Mouse (Mus musculus): ENCODE data around the gene Ecm1.
A peak's percentile ranks its signal among the peaks of the same experiment; 100 is the strongest.

Ecm1 gene

DNA sequence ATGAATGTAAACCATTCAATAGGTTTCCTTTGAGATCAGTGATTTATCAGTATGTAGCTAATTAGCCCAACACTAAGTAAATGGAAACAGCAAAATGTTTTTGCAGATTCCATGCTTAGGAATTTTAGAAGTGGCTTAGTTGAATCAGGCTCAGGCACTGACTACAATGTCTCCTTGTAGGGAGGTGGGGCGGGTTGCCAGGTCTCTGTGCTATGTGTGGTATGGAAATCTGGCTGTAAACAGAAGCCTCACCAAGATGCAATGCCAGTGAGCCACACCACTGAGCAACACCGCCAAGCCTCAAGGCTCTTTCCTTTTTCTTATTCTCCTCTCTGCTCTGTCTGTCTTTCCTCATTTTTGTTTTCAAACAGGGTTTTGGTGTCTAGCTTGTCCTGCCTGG lies 10.5 kb downstream of the Ecm1 start:
- DNase-seq (ENCODE audit: low read depth in 2 of 2, low spot score in 2 of 2) = no peak

DNA sequence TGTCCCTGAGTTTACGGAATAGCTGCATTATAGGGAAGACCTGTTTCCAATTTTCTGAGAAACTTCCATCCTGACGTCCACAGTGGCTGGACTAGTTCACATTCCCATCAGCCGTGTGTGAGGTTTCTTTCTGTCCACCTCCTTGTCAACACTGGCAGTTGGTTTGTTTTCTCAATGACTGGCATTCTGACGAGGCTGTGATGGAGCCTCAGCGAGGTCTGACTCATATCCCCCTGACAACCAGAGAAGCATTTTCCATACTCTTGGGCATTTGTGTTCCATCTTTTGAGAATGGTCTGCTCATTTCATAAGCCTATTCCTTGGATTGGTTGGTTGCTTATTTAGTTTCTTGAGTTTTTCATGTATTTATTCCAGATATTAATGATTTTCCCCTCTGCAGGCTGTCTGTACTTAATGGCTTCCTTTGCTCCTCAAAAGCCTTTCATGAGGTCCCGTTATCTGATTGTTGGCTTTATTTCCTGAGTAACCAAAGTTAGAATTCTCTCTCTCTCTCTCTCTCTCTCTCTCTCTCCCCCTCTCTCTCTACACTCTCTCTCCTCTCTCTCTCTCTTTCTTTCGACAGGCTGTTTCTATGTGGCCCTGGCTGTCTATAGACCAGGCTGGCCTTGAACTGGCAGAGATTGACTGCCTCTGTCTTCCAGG lies 12.5 kb downstream of the Ecm1 start:
- no peak for DNase-seq (ENCODE audit: low read depth in 2 of 2, low spot score in 2 of 2)

- DNase-seq (ENCODE audit: low read depth in 2 of 2, low spot score in 2 of 2) = no peak
These were observed 13.5 kb downstream of the Ecm1 start for GRCm38 (mm10) chr3:95725863-95726262.

- peak in 1 of 2 experiments; percentile 25 for DNase-seq (ENCODE audit: low read depth in 2 of 2, low spot score in 2 of 2)
These were observed 17.0 kb downstream of the Ecm1 start for GRCm38 (mm10) chr3:95722386-95722785.

DNA sequence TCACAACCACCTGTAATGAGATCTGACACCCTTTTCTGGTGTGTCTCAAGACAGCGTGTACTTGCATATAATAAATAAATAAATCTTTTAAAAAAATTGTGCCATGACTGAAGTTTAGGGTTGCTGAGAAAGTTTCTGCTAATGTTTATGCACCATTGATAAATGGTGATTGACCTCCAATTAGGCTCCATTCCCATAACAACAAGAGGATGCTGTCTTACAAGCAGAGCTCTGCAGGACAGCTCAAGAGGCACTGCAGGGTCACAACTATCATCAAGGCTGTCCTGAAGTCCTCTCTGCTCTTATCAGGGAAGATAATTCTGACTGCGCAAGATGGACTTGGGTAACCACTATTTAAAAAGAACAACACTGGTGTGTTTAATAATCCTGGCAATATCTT lies 21.2 kb downstream of the Ecm1 start:
- no peak for DNase-seq (ENCODE audit: low read depth in 2 of 2, low spot score in 2 of 2)

DNA sequence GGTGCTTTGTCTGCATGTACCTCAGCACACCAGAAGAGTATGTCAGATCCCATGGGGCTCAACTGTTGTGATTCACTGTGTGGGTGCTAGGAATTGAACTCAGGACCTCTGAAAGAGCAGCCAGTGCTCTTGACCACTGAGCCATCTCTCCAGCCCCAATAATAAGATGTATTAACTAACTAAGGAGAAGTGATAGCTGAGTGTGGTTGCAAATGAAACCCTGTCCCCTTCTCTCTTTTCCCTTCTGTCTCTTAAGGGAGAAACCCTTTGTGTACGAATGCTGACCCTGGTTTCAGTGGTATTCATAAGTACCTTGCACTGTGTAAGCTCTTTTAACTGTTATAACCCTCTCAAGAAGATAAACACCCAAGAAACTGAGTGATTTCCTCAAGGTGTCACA lies 23.3 kb downstream of the Ecm1 start:
- DNase-seq (ENCODE audit: low read depth in 2 of 2, low spot score in 2 of 2) = no peak

GRCm38 (mm10) chr3:95709967-95710366 lies 29.4 kb downstream of the Ecm1 start:
- no peak for DNase-seq (ENCODE audit: low read depth in 2 of 2, low spot score in 2 of 2)

- DNase-seq (ENCODE audit: low read depth in 2 of 2, low spot score in 2 of 2) = peak in 1 of 2 experiments; percentile 20
These were observed 30.3 kb downstream of the Ecm1 start for GRCm38 (mm10) chr3:95709044-95709443.

DNA sequence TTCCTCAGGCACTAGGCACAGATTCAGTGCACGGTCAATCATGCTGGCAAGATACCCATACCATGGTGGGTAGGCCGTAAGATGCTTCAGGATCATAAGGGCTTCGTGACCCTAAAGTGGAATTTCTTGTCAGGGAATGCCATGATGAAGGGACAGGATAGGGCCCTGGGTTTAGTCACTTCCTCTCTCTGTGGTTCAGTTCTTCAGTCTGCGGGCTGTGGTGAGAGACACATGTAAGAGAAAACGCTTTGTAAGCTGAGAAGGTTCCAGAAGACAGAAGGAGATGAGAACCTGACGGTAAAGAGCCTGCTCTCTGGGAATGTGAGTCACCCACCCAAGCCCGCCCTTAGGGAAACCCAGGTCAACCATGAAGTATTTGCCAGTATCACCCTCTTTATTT lies 31.9 kb downstream of the Ecm1 start:
- DNase-seq (ENCODE audit: low read depth in 2 of 2, low spot score in 2 of 2) = peak; percentile 34 to 60

GRCm38 (mm10) chr3:95706273-95706672 lies 33.1 kb downstream of the Ecm1 start:
- DNase-seq (ENCODE audit: low read depth in 2 of 2, low spot score in 2 of 2) = no peak

GRCm38 (mm10) chr3:95704612-95705011 lies 34.8 kb downstream of the Ecm1 start:
- DNase-seq (ENCODE audit: low read depth in 2 of 2, low spot score in 2 of 2) = no peak

DNA sequence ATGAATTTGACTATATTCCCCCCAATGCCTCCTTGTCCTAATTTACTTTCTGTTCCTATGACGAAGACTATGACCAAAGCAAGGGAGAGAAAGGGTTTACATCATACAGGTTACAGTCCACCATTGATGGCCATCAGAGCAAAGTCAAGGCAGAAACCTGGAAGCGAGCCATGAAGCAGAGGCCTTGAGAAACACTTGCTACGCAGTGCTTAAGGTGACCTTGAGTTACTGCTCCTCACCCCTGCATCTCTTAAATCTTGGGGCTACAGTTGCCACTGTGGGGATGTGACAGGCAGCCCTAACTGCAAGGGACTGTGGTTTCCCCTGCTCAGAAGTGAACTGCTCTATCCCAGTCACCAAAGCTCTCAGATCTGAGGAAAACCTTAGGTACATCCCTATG lies 36.1 kb downstream of the Ecm1 start:
- no peak for DNase-seq (ENCODE audit: low read depth in 2 of 2, low spot score in 2 of 2)

GRCm38 (mm10) chr3:95701877-95702540 lies 37.4 kb downstream of the Ecm1 start:
- no peak for DNase-seq (ENCODE audit: low read depth in 2 of 2, low spot score in 2 of 2)

- no peak for DNase-seq (ENCODE audit: low read depth in 2 of 2, low spot score in 2 of 2)
These were observed 38.3 kb downstream of the Ecm1 start for GRCm38 (mm10) chr3:95701085-95701484.

DNA sequence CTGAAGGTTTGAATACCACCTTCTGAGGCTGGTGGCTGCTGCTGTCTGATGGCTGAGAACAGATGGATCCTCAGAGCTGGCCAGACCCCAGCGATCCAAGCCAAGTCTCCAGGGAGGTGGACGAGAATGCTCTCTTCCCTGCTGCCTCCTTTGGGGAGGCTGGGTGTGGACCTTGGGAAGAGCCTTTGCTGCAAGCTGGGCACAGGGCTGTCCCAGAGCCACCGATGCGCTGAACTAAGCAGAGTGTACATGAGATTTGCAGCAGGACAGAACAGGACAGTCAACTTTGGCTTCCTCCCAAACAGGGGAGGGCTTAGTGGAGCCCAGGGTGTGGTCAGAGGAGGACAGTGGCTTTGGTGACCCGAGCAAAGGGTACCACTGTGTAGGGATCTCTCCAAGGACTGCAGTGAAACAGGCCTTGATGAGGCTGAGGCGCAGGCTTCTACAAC lies 39.1 kb downstream of the Ecm1 start:
- no peak for DNase-seq (ENCODE audit: low read depth in 2 of 2, low spot score in 2 of 2)

DNA sequence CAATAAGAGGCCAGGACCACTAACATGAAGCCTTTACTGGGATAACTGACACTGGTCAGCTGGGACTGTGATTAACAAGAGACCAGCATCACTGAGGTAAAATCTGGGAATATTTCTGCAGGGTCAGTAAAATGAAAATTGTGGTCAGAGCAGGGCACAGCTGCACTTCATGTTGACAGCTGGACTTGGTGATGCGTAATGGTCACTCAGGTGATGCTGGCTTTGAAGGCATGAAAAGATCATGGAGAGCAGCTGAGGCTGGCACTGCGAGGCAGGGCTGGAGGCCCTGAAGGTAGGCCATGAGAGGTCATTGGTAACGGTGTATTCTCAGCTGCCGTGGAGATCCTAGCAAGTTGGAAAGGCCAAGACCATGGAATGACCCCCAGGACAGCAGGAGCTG lies 41.1 kb downstream of the Ecm1 start:
- DNase-seq (ENCODE audit: low read depth in 2 of 2, low spot score in 2 of 2) = no peak

- DNase-seq (ENCODE audit: low read depth in 2 of 2, low spot score in 2 of 2) = no peak
These were observed 43.0 kb downstream of the Ecm1 start for GRCm38 (mm10) chr3:95696360-95696759.

- no peak for DNase-seq (ENCODE audit: low read depth in 2 of 2, low spot score in 2 of 2)
These were observed 43.6 kb downstream of the Ecm1 start for GRCm38 (mm10) chr3:95695796-95696195.

GRCm38 (mm10) chr3:95694808-95695703 lies 44.3 kb downstream of the Ecm1 start:
- DNase-seq (ENCODE audit: low read depth in 2 of 2, low spot score in 2 of 2) = no peak

DNA sequence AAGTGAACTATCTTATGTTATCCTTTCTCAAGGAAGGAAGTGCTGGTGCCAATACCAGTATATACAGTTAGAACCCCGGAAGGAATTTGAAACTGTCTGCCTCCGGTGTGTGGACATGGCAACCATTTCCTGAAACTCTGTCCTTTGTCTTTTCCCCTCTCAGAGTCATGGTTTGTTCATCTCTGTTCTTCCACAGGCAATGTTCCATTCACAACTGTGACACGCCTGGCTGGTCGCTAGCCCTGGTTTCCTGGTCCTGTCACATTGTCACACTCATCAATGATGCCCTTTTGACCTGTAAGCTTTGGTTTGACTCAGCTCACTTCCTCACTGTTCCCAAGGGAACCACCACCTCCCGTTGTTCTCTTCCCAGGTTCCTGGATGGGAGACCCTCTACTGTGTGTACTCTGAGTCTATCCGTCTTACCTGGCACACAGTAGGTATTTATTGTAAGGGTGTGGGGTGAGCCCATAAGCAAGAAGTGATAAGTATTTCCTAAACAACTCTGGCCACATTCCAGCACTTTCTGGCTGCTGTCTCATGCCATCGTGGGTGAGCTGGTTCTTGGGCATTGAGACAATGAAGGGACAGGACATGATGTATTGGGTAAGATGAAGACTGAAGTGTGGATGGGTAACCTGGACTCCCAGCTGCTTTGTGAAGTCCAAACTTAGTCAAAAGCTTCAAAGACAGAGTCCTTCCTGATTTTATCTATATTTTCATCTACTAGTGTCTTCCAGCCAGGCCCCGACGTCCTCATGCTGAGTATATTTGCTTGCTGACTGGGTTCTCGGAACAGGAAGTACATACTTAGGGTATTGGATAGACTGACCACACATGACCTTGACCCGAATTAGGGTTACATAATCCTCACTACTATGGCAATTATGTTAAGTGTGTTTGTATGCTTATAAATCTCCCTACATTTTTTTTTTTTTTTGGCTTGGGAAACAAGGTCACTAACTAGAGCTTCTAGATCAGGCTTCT lies 45.3 kb downstream of the Ecm1 start:
- DNase-seq (ENCODE audit: low read depth in 2 of 2, low spot score in 2 of 2) = no peak

DNA sequence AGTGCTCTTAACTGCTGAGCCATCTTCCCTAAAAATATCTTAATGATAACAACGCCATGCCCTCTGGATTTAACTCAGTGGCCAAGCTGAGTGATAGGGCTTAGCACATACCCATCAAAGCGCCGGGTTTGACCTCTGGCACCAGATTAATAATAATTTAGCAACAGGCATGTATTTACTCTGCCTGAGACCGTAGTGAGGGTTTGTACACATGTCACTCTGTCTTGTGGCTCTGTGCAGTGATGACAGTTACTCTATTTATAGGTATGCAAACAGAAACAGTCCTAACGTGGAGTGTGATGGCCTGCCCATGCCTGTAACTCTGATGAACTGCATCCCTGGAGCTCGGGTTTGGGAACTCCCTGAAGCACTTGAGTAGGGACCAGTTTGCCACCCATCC lies 46.7 kb downstream of the Ecm1 start:
- no peak for DNase-seq (ENCODE audit: low read depth in 2 of 2, low spot score in 2 of 2)
